Mouse (Mus musculus) lung, adult 10 weeks (tissue): Measurements from ENCODE around the gene Epha8. TPM values are rescaled to one million over a fixed set of nuclear protein-coding genes. Genes with fewer than 3 reads are reported as not detected.

Source experiments
- polyA plus RNA-seq: library from polyadenylated mRNA; stranded (reverse); fragments of 350-450 nt; fragmentation: Illumina TruSeq; extraction: RNeasy Lipid Tissue Mini Kit (QIAGEN cat#74804); gene quantifications from one replicate; pipeline ENCODE4 v1.2.3, GENCODE M21; 2014; ENCODE audit warnings: low read depth, low replicate concordance; ENCODE audit not compliant: insufficient read depth

The Epha8 gene
- polyA plus RNA-seq, result not detected

DNA sequence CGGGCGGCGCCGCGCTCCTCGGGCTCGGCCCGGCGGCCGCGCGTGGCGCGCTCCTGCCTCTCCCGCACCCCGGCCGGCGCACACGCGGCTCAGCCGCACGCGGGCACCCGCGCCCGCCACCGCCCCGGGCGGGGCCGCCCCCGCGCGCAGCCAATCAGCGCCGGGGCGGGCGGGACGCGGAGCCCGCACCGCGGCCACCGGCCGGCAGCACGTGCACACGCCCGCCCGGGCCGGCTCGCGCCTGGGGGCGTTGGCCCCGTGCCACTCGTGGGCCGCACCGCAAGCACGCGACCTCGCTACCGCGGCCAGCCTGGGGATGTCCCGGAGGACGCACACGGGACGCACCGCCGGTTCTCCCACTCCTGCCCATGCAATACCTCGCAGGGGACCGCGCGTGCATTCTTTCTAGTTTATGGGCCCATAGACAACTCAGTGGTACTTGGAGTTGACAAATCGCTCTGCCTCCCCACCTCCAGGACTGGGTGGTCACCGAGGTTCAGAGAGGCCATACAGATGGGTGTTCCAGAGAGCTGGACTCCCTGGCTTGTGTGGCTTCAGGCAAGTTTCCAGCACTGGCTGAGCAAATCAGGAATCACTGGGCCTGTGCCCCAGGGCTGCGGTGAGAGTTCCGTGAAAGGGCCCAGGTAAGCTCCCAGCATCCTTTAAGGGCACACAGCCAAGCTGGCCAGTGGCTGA lies at the start of gene Epha8:
Epha8 (minus strand) TSS at position 66 of the 696 bp plus-strand sequence.

DNA sequence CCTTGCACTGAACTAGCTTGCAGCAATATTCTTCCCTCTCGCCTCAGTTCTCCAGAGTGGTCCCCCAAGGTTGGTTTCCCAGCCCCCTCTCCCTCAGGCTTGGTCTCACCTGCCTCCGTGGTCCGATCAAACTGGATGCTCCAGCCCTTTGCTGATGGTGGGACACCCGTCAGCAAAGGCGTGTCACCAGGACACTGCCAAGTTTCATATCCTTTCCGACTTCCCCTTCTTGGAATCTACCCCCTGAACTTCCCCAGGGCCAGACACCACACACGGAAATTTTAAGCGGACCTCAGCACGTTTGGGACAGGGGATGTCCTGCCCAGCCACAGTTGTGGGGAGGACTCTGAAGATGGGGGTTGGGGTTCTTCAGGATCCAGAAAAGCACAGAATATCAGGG lies 58.0 kb downstream of the Epha8 start, which contains the start of gene C1qa:
C1qa (minus strand) TSS at position 167 of the 400 bp plus-strand sequence.

DNA sequence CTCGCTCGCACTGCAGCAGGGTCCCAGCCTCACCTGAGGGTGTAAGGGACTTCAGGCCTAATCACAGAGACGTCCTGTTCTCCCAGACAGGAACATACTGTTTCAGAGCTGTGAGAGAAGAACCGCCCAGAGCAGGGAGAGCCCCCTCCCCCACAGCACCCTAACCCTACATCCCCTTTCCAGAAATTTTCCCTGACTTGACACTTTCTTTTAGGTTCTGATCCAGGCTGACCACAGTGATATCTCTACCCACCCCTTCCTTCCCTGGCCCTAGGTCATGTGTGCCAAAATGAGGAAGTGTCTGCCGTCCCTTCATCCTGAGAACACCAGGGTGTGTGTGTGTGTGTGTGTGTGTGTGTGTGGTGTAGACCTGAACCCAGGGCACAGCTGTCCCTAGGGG lies 63.8 kb downstream of the Epha8 start, which contains the start of gene C1qc:
C1qc (minus strand) TSS at position 255 of the 400 bp plus-strand sequence.

DNA sequence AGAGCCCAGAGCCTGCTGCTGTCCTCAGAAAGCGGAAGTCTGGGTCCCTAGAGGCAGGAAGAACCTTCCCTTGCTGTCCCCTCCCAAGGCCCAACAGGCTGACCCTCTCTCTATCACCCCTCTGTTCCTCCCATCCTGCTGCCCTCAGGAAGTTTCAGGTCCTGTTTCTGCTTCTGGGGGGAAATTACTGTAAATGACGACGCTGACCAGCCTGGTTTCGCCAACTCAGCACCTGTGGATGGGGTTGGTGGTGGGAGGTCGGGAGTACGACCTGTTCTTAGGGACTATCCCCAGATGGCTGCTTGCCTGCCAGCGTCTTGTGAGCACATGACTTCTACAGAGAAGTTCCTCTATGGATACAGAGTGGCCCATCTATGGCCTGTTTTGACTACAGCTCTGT lies 70.5 kb downstream of the Epha8 start, which contains the start of gene C1qb:
C1qb (minus strand) TSS at position 87 of the 400 bp plus-strand sequence.

Other genes with a start within 250 kb of the Epha8 start
- gene Ephb2, start 120.8 kb downstream of the Epha8 start, polyA plus RNA-seq, result 0.86 TPM
- gene C1qb, start 70.6 kb downstream of the Epha8 start, polyA plus RNA-seq, result 90.9 TPM
- 72.2 TPM for gene C1qc, start 63.8 kb downstream of the Epha8 start, polyA plus RNA-seq
- 104 TPM for gene C1qa, start 58.0 kb downstream of the Epha8 start, polyA plus RNA-seq
- gene Zbtb40, start 92.0 kb upstream of the Epha8 start, polyA plus RNA-seq, result 2.2 TPM